Mouse (Mus musculus) left cerebral cortex, postnatal 36 days (tissue): ENCODE measurements at regions not wholly inside any gene's neighbourhood (a gene's known extent, or its start where the extent isn't known, plus 50 kb on each side); places are given as distances from the start of the nearest gene placed in this dataset.

Experiments
- DNase-seq, 2 experiments: peaks; one replicate each; pipeline ENCODE4 v3.0.0; 2021 to 2022; ENCODE audit warnings: low spot score in 2 of 2, mixed read lengths in 1 of 2
- intact Hi-C: fragments of 180-260 bp; cut with DNase I; formaldehyde crosslinking; loops from one replicate; pipeline ENCODE4 v1.15.1; 2025

GRCm38 (mm10) chr10:122386748-122387147, 61.6 kb upstream of the Avpr1a start:
- intact Hi-C loops = no loop called here
- DNase-seq = no peak

DNA sequence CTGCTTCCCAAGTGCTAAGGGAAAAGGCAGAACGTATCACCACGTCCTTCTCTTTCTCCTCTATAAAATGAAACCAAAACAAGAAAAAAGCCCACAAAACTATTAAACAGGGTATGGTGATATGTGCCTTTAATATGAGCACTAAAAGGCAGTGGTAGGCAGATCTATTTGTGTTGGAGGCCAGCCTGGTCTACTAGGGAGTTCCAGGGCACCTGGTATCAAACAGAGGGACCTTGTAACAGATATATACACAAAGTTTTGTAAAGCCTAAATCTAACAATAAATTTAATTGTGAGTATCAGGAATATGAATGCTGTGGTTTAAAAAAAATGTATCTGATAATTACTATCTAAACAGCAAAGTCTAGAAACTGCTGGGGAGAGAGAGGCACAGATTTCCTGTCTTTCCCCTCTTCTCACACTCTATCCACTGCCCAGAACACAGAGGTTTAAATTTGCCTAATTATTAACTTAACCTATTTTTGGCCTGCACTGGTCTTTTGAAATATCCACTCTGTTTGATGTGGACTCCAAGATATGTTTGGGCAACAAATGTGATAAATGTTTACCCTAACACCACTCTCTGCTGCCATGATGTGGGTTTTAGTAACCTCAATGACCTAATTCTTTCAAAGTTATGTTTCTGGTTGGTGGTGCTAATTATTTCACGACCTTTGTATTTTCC, 68.5 kb upstream of the Avpr1a start:
- intact Hi-C loops = no loop called here
- DNase-seq = no peak

- intact Hi-C loops = no loop called here
- DNase-seq = no peak
Measured at GRCm38 (mm10) chr10:122343291-122343690, 105.0 kb upstream of the Avpr1a start.

DNA sequence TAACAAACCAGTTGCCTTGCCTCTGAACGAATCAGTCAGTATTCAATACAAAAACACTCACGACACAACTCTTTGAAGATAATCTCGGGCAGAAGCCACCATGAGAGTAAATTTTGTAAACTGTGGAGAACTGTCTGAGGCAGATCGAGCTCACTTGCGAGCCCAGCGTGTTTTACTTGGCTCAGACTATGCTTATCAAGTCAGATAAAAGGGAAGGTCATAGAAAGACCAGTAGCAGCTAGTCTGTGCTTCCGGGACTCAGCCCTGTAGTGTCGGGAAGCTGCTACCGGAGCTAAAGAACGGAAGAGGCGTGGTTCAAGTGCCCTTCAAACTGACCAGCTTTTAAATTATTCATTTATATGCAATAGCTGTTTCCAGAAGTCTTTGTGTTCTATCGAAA, 105.9 kb upstream of the Avpr1a start:
- DNase-seq = no peak

DNA sequence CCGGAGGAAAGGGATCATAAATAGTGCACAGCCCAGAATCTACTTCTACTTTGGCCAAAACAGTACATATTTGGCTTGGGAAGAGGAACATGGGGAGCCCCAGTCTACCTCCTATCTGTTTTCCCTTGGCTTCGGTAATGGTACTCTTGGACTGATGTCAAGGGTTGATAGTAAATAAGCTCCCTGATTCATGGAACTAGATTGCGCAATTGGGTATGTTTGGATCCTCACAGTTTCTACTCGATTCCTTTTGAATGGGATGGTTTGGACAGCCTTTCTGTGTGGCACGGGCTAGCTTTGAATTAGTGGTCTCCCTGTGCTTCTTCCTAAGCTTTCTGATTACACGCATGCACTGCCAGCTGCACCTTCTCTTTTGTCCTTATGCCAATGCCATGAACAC, 121.4 kb upstream of the Avpr1a start:
- intact Hi-C loops = no loop called here
- DNase-seq = no peak

More for the DNA sequence above, 105.9 kb upstream of the Avpr1a start:
- intact Hi-C loops = no loop called here

DNA sequence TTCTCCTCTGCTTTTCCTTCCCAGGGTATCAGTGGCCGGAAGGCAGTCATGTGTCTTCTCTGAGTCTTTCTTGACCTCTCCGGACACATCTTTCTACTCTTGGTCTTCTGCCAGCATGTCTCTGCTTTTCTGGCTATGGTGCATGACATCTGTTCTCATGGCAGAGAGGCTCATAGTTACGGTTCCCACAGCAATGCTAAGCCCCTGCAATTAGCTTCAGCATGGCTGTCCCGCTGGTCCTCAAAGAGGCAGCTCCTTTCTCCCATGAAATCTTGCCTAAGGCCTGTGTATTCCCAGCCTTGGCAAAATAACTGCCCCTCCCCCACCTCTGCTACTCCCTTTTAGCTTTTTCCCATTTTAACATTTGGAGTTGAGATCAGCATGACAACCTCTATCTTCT, 129.4 kb upstream of the Avpr1a start:
- intact Hi-C loops = no loop called here
- DNase-seq = no peak

DNA sequence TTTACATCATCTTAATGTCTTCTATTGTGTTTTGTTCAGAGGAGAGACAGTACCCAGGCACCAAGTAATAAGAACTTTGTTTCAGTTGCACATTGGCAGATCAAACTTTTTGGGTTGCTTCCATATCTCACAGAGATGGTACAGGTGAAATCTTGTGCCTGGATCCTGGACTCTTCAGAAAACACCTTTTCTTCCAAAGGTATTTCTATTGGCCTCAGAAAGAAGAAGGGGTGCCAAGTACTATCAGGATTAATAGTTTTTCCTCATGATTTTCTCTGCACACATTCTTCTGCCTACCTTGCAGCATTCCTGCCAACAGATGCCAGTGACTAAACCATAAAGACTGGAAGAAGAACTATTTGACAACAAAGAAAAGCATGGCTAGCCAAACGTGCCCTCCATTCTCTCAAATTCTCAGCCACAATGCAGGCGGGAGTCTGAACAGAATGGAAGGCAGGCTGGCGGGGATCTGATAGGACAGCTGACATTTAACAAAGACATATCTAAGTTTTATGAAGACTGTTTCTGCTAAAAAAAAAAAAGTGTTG, 137.6 kb upstream of the Avpr1a start:
- intact Hi-C loops = no loop called here
- no peak for DNase-seq

DNA sequence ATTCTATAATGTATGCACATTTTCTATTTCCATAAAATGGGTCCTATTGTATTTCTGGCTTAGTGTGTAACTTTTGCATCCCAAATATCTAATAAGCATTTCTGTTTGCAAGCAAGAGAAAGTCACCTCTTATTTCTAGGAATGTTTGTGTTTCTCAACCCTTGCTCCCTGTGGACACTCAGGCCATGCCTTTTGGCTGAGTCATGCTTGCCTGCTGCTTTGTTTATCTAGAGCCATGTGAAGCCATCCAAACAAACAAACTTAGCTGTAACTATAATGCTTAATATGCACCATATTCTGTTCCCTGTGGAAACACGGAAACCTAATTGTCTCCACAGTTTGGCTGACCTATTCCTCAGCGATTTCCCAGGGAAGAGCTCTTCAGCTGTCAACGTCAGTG, 139.6 kb upstream of the Avpr1a start:
- DNase-seq = no peak
- intact Hi-C loops = no loop called here

GRCm38 (mm10) chr10:122302259-122302658, 146.0 kb upstream of the Avpr1a start:
- intact Hi-C loops = no loop called here
- no peak for DNase-seq

DNA sequence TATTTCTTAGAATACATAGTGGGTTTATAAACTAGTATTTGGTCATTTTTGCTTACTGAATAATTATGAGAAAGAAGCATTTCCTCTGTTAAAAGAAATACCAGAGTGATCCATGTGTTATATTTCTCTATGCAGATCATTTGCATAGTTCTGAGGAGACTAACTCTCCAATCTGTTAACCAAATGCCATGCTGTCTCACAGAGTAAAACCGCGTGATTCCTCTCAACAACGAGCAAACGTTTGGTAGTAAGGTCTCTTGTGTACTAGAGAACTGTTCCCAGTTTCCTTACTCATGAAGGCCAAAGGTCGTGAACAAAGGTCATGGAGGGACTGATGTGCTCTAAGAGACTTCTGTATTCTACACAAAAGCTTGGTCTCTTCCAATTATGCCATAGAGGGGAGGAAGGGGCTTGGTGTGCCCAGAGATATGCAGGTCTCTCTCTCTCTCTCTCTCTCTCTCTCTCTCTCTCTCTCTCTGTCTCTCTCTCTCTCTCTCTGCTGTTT, 152.3 kb upstream of the Avpr1a start:
- no peak for DNase-seq
- intact Hi-C loops = no loop called here

GRCm38 (mm10) chr10:122291611-122292010, 156.7 kb upstream of the Avpr1a start:
- no peak for DNase-seq
- intact Hi-C loops = no loop called here

- DNase-seq = no peak
- intact Hi-C loops = no loop called here
Measured at GRCm38 (mm10) chr10:122291091-122291490, 157.2 kb upstream of the Avpr1a start.

- intact Hi-C loops = no loop called here
- DNase-seq = no peak
Measured at GRCm38 (mm10) chr10:122274885-122275284, 173.4 kb upstream of the Avpr1a start.

- intact Hi-C loops = no loop called here
- DNase-seq = no peak
Measured at GRCm38 (mm10) chr10:122274181-122274580, 174.1 kb upstream of the Avpr1a start.

- no peak for DNase-seq
Measured at GRCm38 (mm10) chr10:122264070-122264469, 166.9 kb upstream of the Rxylt1 start.

DNA sequence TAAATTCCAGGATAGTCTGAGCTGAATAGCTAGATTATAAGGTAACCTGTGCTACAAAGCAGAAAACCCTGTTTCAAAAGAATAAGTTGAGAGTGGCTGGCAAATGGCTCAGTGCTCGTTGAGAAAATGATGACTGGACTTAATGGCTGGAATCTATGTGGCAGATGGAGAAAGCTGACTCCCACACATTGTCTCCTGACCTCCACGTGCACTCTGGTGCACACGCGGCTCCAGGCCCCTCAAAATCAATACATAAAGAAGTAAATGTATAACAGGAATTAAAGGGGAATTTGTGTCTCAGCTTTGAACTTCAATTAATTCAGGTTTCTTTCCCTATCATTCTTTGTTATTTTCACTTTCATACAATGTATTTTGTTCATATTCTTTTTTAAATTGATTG, 162.2 kb upstream of the Rxylt1 start:
- intact Hi-C loops = no loop called here
- no peak for DNase-seq

More at GRCm38 (mm10) chr10:122264070-122264469, 166.9 kb upstream of the Rxylt1 start:
- intact Hi-C loops = no loop called here

DNA sequence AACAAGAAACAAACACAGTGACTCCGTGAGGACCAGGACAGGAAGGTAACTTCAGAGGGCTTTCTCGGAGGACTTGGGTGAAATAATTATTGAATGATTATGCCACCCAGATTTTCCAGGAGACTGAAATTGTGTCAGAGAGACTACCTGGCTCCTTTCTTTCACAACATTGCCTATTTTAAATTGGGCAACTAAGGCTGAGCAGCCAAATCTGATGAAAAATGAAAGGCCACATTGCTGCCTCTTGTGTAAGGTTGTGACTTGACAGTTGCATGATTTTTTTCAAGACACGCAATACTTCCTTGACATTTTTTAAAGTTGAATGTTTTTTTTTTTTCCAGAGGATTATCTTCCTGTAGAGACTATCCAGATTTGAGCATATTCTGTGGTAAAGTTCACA, 161.5 kb upstream of the Rxylt1 start:
- DNase-seq = no peak
- intact Hi-C loops = no loop called here

DNA sequence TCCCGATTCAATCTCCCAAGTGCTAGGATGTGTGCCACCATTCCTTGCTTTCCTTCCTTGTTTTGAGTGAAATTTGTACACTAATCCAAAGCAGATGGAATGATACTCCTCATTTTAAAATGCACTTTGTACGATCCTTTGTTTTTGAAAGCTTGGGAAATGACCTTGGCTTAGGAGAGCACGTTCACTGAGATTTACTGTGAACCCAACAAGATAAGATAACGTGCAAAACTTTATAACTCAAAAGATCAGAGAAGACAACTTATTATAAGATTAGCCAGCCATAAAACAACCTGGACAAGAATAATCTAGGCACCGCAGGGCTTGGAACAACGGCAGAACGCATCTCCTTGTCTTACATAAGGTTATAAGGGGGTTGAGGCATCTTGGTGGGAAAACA, 134.6 kb upstream of the Rxylt1 start:
- intact Hi-C loops = loop anchor here (5.0 kb wide), 1 partner anchor 55 kb away; no protein-coding TSS in a partner anchor
- no peak for DNase-seq

DNA sequence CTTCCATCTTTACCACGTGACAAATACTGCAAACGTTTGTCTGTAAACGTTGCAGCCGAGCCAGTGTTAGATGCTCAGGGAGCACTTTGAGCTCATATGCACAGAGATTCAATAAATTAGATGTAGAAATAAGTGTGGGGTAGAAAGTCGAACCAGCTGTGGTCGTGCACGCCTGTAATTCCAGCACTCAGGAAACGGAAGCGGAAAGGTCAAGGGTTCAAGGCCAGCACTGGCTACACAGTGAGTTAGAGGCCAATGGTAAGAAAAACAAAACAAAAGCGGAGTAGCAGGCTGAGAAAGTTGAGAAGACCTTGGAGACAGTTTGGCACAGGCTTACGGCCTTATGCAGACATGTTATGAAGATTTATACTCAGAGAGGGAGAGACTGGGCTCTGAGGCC, 133.6 kb upstream of the Rxylt1 start:
- intact Hi-C loops = loop anchor here (5.0 kb wide), 1 partner anchor 53 kb away; no protein-coding TSS in a partner anchor
- no peak for DNase-seq

GRCm38 (mm10) chr10:122225679-122226078, 128.5 kb upstream of the Rxylt1 start:
- no peak for DNase-seq
- intact Hi-C loops = no loop called here

DNA sequence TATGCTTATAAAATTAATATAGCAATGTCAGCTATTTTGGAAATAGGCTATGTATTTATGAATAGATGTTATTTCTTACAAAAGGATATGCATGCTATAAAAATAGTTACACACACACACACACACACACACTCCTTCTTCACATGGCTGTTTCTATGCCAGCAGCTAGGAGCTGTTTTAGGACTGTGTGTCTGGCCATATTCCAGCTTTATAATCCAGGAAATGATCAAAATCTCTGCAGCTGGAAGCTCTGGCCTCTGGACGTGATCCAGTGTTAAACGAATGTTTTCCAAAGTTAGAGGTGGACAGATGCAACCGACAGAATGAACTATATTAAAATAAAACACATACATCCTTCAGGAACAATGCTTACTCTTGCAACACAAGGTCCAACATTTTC, 125.9 kb upstream of the Rxylt1 start:
- intact Hi-C loops = no loop called here
- no peak for DNase-seq
